Comparison of ENCODE assay signal across 8 mouse cellular contexts in genomic region chr3:156559441-156559825, GRCm38 (mm10). TPM values are rescaled to one million over a fixed set of nuclear protein-coding genes. Genes with fewer than 3 reads are reported as not detected.
DNase-seq lines count a peak whose midpoint lies in the region; ATAC-seq and TF ChIP-seq lines count a peak whose summit lies in the region.

No protein-coding gene starts in this region.

- no peak for TF ChIP-seq CTCF in gastrocnemius, adult 2 months (IDR thresholded peaks at IDR 0.05)
- no peak for TF ChIP-seq CTCF in midbrain, postnatal 0 days (IDR thresholded peaks at IDR 0.05)

- intact Hi-C loops in gastrocnemius, adult 2 months (cut with DNase I): no loop called here
- intact Hi-C loops in gastrocnemius, postnatal 36 days (cut with DNase I): no loop called here

- no peak overlapping the region for H3K27ac ChIP-seq in gastrocnemius, adult 2 months
- peak overlapping the region; percentile 98 for H3K27ac ChIP-seq in forebrain, embryonic 16.5 days (ENCODE audit: low read length)
- peak overlapping the region; percentile 95 for H3K27ac ChIP-seq in midbrain, postnatal 0 days (ENCODE audit: low read depth, low read length)

- DNase-seq in gastrocnemius, adult 2 months: no peak
- DNase-seq in gastrocnemius, postnatal 36 days: no peak
- DNase-seq in cerebellum, adult 11-12 months: peak; percentile 65
- DNase-seq in midbrain, postnatal 0 days (ENCODE audit: low spot score): peak; percentile 80
- no peak for DNase-seq in adrenal gland, adult 8-10 months
- DNase-seq in adipocyte (ENCODE audit: low spot score): no peak
- DNase-seq in thymus, postnatal 4 days: no peak

- H3K9ac ChIP-seq in forebrain, embryonic 16.5 days (replicated peaks; ENCODE audit: low read depth, low read length): peak overlapping the region; percentile 64
- H3K9ac ChIP-seq in midbrain, postnatal 0 days (replicated peaks; ENCODE audit: low read length, poor library complexity, severe bottlenecking): peak overlapping the region; percentile 52

- 5% methylated on average over 8 of the region's 8 CpGs for WGBS in forebrain, embryonic 16.5 days
- 6% methylated on average over 8 of the region's 8 CpGs for WGBS in midbrain, postnatal 0 days

- ATAC-seq in forebrain, embryonic 16.5 days: no peak
- no peak for ATAC-seq in midbrain, postnatal 0 days (ENCODE audit: low FRiP score)

- H3K36me3 ChIP-seq in forebrain, embryonic 16.5 days (ENCODE audit: control insufficient read depth, insufficient read depth): no peaks in the 10 kb centered on the region; the same call in 1 of the 2 replicates
- no peaks in the 10 kb centered on the region for H3K36me3 ChIP-seq in midbrain, postnatal 0 days (ENCODE audit: insufficient read depth, low read length)

- H3K27me3 ChIP-seq in forebrain, embryonic 16.5 days (replicated peaks; ENCODE audit: control insufficient read depth, insufficient read depth, low read length): no peaks in the 10 kb centered on the region
- H3K27me3 ChIP-seq in midbrain, postnatal 0 days (ENCODE audit: insufficient read depth, low read length): no peaks in the 10 kb centered on the region

- peaks cover 22% of the 10 kb centered on the region for H3K4me1 ChIP-seq in forebrain, embryonic 16.5 days (replicated peaks; ENCODE audit: control insufficient read depth, insufficient read depth, low read length)
- H3K4me1 ChIP-seq in midbrain, postnatal 0 days (ENCODE audit: insufficient read depth, low read length): no peaks in the 10 kb centered on the region

- peak overlapping the region; percentile 74 for H3K4me3 ChIP-seq in gastrocnemius, adult 2 months
- peak overlapping the region; percentile 73 for H3K4me3 ChIP-seq in forebrain, embryonic 16.5 days (replicated peaks; ENCODE audit: low read length)
- H3K4me3 ChIP-seq in midbrain, postnatal 0 days (ENCODE audit: low read depth, low read length): peak overlapping the region; percentile 80

- H3K4me2 ChIP-seq in forebrain, embryonic 16.5 days (ENCODE audit: low read length): peak overlapping the region; percentile 76
- peak overlapping the region; percentile 54 for H3K4me2 ChIP-seq in midbrain, postnatal 0 days (ENCODE audit: low read depth, low read length, poor library complexity, severe bottlenecking)

- H3K9me3 ChIP-seq in forebrain, embryonic 16.5 days (ENCODE audit: control insufficient read depth, low read length): no peaks in the 10 kb centered on the region
- no peaks in the 10 kb centered on the region for H3K9me3 ChIP-seq in midbrain, postnatal 0 days (ENCODE audit: low read length)

RNA-seq across cellular contexts. Expression of gene Negr1, which starts 2.2 kb away (rescaled TPM):
- under 1 TPM; 0.56 TPM for total RNA-seq in gastrocnemius, adult 2 months (2021)
- under 1 TPM; 0.42 to 0.54 TPM for total RNA-seq in gastrocnemius, postnatal 36 days (2021)
- polyA plus RNA-seq in forebrain, embryonic 16.5 days (2015; fragmentation: Nextera tagmentation; extraction: Ambion mirVana): 38.1 and 44.7 TPM in 2 replicates
- total RNA-seq in midbrain, postnatal 0 days (2014; rRNA removed): 180 and 218 TPM in 2 replicates
- 72.4 and 80.2 TPM in 2 replicates for polyA plus RNA-seq in midbrain, postnatal 0 days (2015; fragmentation: Nextera tagmentation; extraction: Ambion mirVana)
- 10 to 100 TPM in 1 of 4 experiments, 1 to 10 TPM in 3; 5.5 to 12.2 (median 7.3) TPM for total RNA-seq in adrenal gland, adult 8-10 months (2022)

Comparison
In these comparisons a context has a peak if more than half of its experiments do, and no peak if none do; other contexts are left out.
1. DNase-seq: peak in cerebellum, adult 11-12 months (single experiment) and midbrain, postnatal 0 days (single experiment); none in gastrocnemius, adult 2 months (single experiment), gastrocnemius, postnatal 36 days (0 of 2), adrenal gland, adult 8-10 months (single experiment), adipocyte (single experiment) and thymus, postnatal 4 days (single experiment).
2. RNA of gene Negr1, which starts 2.2 kb away (total RNA-seq): 180 to 218 TPM in midbrain, postnatal 0 days; 5.5 to 12.2 TPM in adrenal gland, adult 8-10 months, 0.56 TPM in gastrocnemius, adult 2 months and 0.42 to 0.54 TPM in gastrocnemius, postnatal 36 days; every median in the first group is over 10 times any median in the second.
3. Peak in every context shown above with its lines, with median percentiles within 50 percentile points of each other: H3K4me3 ChIP-seq.